Mouse (Mus musculus): Measurements from ENCODE around the gene Plcxd3.

DNA sequence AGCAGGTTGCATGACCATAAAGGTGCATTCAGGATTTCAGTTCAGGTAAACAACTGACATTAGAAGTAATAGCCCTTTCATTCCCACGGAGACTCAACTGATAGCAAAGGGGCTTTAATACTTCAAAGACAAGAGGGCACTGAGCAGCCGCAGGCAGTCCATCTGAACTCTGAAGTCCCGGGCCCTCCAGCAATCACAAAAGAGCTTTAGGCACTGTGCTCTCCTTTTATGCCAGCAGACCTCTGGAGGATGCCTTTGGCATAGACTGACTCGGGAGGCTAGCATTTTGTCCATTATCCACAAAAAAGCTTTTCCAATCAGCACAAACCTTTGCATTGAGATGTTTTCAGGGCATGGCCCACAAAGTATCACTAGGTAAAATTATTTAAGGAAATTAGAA, 33.7 kb upstream of the Plcxd3 start:
- TF ChIP-seq CTCF (IDR thresholded peaks at IDR 0.05; ENCODE audit: low read depth, low read length) (no peak), POLR2A (IDR thresholded peaks at IDR 0.05; ENCODE audit: borderline replicate concordance, low read depth, low read length) (no peak)

Measured in bone marrow macrophage, adult 2 months (primary cell).